Mouse (Mus musculus): Measurements from ENCODE around the gene Rdh5.

Gene Rdh5

GRCm38 (mm10) chr10:128904812-128905211 lies 17.9 kb downstream of the Rdh5 start:
- no peak for DNase-seq (ENCODE audit: low spot score in 2 of 2)

- no peak for DNase-seq (ENCODE audit: low spot score in 2 of 2)
These were observed 20.2 kb downstream of the Rdh5 start for GRCm38 (mm10) chr10:128902409-128902988.

GRCm38 (mm10) chr10:128901409-128901808 lies 21.3 kb downstream of the Rdh5 start:
- DNase-seq (ENCODE audit: low spot score in 2 of 2): no peak

- DNase-seq (ENCODE audit: low spot score in 2 of 2): no peak
These were observed 22.0 kb downstream of the Rdh5 start, which contains the start of gene Cd63 for GRCm38 (mm10) chr10:128900698-128901097. Cd63 (plus strand) TSS chr10:128900989.

- no peak for DNase-seq (ENCODE audit: low spot score in 2 of 2)
These were observed 22.8 kb downstream of the Rdh5 start for GRCm38 (mm10) chr10:128899759-128900490.

GRCm38 (mm10) chr10:128897501-128897900 lies 25.2 kb downstream of the Rdh5 start:
- DNase-seq (ENCODE audit: low spot score in 2 of 2): no peak

- no peak for DNase-seq (ENCODE audit: low spot score in 2 of 2)
These were observed 25.9 kb downstream of the Rdh5 start for GRCm38 (mm10) chr10:128896807-128897206.

GRCm38 (mm10) chr10:128895952-128896693 lies 26.6 kb downstream of the Rdh5 start:
- DNase-seq (ENCODE audit: low spot score in 2 of 2): peak in 1 of 2 experiments; percentile 64

GRCm38 (mm10) chr10:128895437-128895836 lies 27.3 kb downstream of the Rdh5 start:
- DNase-seq (ENCODE audit: low spot score in 2 of 2): peak in 1 of 2 experiments; percentile 75

- no peak for DNase-seq (ENCODE audit: low spot score in 2 of 2)
These were observed 30.4 kb downstream of the Rdh5 start for GRCm38 (mm10) chr10:128892246-128892645.

GRCm38 (mm10) chr10:128891296-128892094 lies 31.2 kb downstream of the Rdh5 start, which contains the start of gene Gdf11:
Gdf11 (minus strand) TSS chr10:128891718.
- no peak for DNase-seq (ENCODE audit: low spot score in 2 of 2)

- no peak for DNase-seq (ENCODE audit: low spot score in 2 of 2)
These were observed 32.0 kb downstream of the Rdh5 start for GRCm38 (mm10) chr10:128890383-128891295.

GRCm38 (mm10) chr10:128889846-128890245 lies 32.8 kb downstream of the Rdh5 start:
- no peak for DNase-seq (ENCODE audit: low spot score in 2 of 2)

- DNase-seq (ENCODE audit: low spot score in 2 of 2): no peak
These were observed 33.5 kb downstream of the Rdh5 start for GRCm38 (mm10) chr10:128888941-128889827.

- DNase-seq (ENCODE audit: low spot score in 2 of 2): no peak
These were observed 40.6 kb downstream of the Rdh5 start for GRCm38 (mm10) chr10:128882067-128882466.

GRCm38 (mm10) chr10:128878811-128879210 lies 43.9 kb downstream of the Rdh5 start:
- DNase-seq (ENCODE audit: low spot score in 2 of 2): no peak

GRCm38 (mm10) chr10:128878291-128878690 lies 44.4 kb downstream of the Rdh5 start:
- DNase-seq (ENCODE audit: low spot score in 2 of 2): no peak

- no peak for DNase-seq (ENCODE audit: low spot score in 2 of 2)
These were observed 52.3 kb downstream of the Rdh5 start for GRCm38 (mm10) chr10:128870341-128870740.

- no peak for DNase-seq (ENCODE audit: low spot score in 2 of 2)
These were observed 56.2 kb downstream of the Rdh5 start for GRCm38 (mm10) chr10:128866518-128866917.

GRCm38 (mm10) chr10:128866042-128866441 lies 56.6 kb downstream of the Rdh5 start:
- DNase-seq (ENCODE audit: low spot score in 2 of 2): no peak
